Mouse (Mus musculus) frontal cortex, adult 2 months (tissue): ENCODE data around the gene Gatm. TPM values are rescaled to one million over a fixed set of nuclear protein-coding genes. Genes with fewer than 3 reads are reported as not detected.

Source experiments
- DNase-seq, 2 experiments: peaks; one replicate each; pipeline ENCODE4 v3.0.0; 2022; ENCODE audit warnings: low spot score in 1 of 2; ENCODE audit errors: extremely low spot score in 1 of 2
- polyA plus RNA-seq: library from polyadenylated mRNA; depleted of rRNA; stranded (reverse); fragments of >200 nt; gene quantifications from 2 replicates; pipeline ENCODE4 v1.2.3, GENCODE M21; 2012; rRNA removed

The Gatm gene
- polyA plus RNA-seq = 111 and 114 TPM in 2 replicates

GRCm38 (mm10) chr2:122610746-122611653 lies at the start of gene Gatm:
Gene Gatm (minus strand): TSS chr2:122611303.
- DNase-seq = peak in 1 of 2 experiments; percentile 80

- no peak for DNase-seq
Observed at GRCm38 (mm10) chr2:122659825-122660224, 48.7 kb upstream of the Gatm start.

- no peak for DNase-seq
Observed at GRCm38 (mm10) chr2:122657707-122658524, 46.8 kb upstream of the Gatm start.

- DNase-seq = no peak
Observed at GRCm38 (mm10) chr2:122656767-122657166, 45.7 kb upstream of the Gatm start.

- no peak for DNase-seq
Observed at GRCm38 (mm10) chr2:122656052-122656451, 44.9 kb upstream of the Gatm start.

GRCm38 (mm10) chr2:122652096-122653084 lies 41.3 kb upstream of the Gatm start:
- no peak for DNase-seq

- DNase-seq = no peak
Observed at GRCm38 (mm10) chr2:122638673-122639072, 27.6 kb upstream of the Gatm start.

GRCm38 (mm10) chr2:122638029-122638428 lies 26.9 kb upstream of the Gatm start:
- DNase-seq = no peak

- peak in 1 of 2 experiments; percentile 62 for DNase-seq
Observed at GRCm38 (mm10) chr2:122637526-122637997, 26.5 kb upstream of the Gatm start.

GRCm38 (mm10) chr2:122636686-122637085 lies 25.6 kb upstream of the Gatm start, which contains the start of gene AA467197:
Gene AA467197 (plus strand): TSS chr2:122636986.
- no peak for DNase-seq

GRCm38 (mm10) chr2:122631226-122631801 lies 20.2 kb upstream of the Gatm start:
- no peak for DNase-seq

- DNase-seq = peak; percentile 78 to 92
Observed at GRCm38 (mm10) chr2:122630465-122631225, 19.5 kb upstream of the Gatm start.

- no peak for DNase-seq
Observed at GRCm38 (mm10) chr2:122629871-122630270, 18.8 kb upstream of the Gatm start.

GRCm38 (mm10) chr2:122628976-122629375 lies 17.9 kb upstream of the Gatm start:
- peak; percentile 71 to 94 for DNase-seq

- DNase-seq = no peak
Observed at GRCm38 (mm10) chr2:122625930-122626329, 14.8 kb upstream of the Gatm start.

GRCm38 (mm10) chr2:122621337-122622110 lies 10.4 kb upstream of the Gatm start:
- peak in 1 of 2 experiments; percentile 33 for DNase-seq

GRCm38 (mm10) chr2:122618719-122619118 lies 7.6 kb upstream of the Gatm start:
- no peak for DNase-seq

GRCm38 (mm10) chr2:122617792-122618191 lies 6.7 kb upstream of the Gatm start:
- DNase-seq = no peak
